Mouse (Mus musculus): ENCODE data around the gene Tor1b.

Tor1b gene

DNA sequence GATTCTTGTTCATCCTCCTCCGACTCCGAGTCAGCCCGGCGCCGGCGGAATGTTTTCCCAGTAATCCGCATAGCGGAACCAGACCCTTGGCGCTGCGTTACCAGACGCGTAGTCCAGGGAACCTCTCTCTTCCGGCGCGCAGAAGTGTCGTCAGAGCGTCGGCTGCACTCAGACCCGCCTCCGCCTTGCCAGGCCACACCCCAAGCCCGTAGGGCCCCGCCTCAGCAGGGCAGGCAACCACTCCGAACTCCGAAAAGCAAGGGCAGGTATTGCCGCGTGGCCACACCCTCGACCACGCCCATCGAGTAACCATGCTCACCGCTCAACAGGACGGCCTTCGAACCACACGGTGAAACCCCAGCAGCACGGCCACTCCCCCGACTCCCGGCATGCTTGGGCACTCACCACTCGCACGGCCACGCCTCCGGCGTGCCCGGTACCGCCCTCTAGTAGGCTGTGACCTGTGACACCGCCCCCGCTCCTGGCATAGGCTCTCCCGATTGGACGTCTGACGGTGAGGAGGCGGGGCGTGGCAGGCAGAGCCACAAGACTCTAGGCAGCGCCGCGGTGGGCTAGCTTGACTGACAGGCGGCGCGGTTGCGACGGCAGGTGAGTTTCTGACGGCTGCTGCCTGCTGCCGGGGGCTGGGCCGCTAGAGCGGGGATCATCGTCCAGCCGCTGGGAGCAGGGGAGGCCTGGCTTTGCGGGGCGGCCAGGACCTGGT lies 29.2 kb downstream of the Tor1b start, which contains the start of the genes BC005624 and Usp20:
BC005624 (minus strand) TSS at position 412 of the 724 bp plus-strand sequence.
Usp20 (plus strand) TSS at position 490 of the 724 bp plus-strand sequence.
- intact Hi-C loops (cut with DNase I): no loop called here

DNA sequence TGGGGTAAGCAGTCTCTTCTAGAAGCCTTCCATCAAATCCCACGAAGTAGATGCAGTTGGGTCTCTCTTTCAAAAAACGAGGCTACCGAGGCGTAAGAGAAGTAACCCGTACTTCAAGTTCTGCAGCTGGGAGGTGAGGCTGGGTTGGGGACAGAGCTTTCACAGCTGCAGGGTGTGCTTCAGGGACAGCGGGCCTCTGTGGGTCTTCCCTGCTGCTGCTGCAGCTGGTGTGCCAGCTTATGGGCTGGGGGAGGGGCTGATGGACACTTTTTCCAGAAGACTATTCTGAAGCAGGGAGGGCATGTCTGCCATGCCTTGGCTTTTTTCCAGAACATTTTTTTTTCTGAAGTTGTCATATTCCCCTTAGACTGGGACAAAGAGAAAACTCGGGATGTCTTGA lies 30.3 kb downstream of the Tor1b start:
- intact Hi-C loops (cut with DNase I): no loop called here

DNA sequence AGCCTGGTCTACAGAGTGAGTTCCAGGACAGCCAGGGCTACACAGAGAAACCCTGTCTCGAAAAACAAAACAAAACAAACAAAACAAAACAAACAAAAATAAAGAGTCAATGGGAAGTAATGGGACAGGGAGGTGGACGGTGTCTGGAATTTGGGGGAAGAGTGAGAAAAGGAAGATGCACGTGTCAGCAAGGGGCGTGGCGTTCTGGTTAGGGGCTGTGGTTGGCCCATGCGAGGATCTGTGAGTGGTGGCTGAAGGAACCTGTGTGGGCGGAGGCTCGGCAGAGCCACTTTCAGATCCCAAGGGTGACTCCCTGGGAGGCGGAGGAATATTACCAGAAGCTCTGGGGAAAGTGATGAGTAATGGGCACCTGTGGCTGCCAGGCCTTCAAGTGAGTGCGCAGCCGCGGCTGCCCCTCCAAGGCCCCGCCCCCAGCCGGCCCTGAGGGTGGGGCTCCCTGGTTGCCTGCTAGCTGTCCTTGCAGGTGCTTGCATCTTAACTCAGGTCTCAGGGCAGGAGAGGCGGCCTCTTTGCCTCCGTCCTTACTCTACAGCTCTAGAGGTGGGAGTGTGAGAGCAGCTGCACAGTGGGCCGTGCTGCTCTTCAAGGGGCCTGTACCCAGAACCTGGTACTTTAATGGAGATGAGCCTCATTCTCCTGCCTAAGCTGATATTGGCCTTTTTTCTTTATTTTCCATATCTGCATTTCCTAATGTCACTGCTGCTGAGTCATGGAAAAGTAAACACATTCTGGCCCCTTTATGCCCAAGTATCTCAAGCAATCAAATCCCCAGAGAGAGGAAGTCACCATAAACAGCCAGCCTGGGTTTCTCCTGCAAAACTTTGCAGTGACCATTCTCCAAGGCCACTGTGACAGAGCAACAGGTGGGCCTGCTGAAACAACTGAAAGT lies 32.6 kb downstream of the Tor1b start:
- intact Hi-C loops (cut with DNase I): no loop called here

DNA sequence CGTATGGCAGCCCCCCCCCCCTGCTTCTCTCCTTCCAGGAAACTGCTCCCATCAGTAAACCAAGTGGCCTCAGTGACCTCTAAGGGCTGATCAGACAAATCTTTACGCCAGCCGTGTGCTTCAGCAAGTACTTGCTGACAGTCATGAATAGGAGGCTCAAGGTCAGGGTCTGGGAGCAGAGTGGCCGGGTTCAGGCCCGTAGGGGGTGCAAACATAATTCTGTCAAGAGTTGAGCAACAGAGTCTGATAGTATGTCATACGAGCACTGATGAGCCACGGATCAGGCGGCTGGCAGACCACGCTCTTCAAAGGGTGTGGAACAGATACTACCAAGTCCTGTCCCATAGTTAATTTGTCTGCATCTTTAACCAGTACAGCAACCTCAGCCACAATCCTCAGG lies 37.5 kb downstream of the Tor1b start:
- intact Hi-C loops (cut with DNase I): no loop called here

DNA sequence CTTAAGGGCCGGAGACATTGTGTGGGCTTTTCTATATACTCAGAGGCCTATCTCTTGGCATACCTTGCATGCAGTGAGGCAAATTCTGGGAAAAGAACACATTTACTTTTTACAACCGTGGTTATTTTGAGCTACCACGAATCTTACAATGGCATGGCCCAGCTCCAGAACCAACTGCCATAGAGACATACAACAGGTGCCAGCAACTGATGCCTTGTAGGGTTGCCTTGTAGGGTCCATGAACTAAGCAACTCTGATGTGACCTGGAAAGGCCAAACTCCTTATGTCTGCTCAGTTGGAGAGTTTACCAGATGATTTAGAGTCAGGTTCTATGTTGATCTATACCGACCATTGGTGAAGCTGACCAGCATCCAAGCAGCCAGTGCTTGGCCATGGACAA lies 42.1 kb downstream of the Tor1b start:
- intact Hi-C loops (cut with DNase I): no loop called here

DNA sequence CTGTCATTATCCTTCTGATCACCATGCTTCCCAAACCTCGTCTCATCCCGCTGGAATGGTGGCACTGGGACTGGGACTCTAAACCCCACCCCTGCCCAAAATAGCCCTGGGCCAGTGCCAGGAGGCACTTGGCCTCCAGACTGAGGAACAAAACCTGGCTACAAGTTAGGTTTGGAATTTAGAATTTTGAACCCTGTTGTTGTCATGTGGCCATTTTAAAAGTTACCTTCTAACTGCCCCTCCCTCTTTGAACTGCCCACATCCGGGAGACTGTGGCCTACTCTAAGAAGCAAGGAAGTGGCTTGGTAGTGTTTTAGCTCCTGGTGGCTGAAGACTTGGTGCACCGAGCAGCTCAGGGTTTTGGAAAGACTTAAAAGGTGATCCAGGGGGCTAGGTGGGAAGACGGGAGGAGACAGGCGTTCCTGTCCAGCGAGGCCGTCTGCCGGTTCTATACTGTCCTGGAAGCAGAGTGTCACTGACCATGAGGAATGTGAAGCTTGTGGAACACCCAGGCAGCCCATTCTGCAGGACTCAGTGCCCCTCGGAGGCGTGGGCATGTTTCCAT lies 42.8 kb downstream of the Tor1b start:
- intact Hi-C loops (cut with DNase I): no loop called here

DNA sequence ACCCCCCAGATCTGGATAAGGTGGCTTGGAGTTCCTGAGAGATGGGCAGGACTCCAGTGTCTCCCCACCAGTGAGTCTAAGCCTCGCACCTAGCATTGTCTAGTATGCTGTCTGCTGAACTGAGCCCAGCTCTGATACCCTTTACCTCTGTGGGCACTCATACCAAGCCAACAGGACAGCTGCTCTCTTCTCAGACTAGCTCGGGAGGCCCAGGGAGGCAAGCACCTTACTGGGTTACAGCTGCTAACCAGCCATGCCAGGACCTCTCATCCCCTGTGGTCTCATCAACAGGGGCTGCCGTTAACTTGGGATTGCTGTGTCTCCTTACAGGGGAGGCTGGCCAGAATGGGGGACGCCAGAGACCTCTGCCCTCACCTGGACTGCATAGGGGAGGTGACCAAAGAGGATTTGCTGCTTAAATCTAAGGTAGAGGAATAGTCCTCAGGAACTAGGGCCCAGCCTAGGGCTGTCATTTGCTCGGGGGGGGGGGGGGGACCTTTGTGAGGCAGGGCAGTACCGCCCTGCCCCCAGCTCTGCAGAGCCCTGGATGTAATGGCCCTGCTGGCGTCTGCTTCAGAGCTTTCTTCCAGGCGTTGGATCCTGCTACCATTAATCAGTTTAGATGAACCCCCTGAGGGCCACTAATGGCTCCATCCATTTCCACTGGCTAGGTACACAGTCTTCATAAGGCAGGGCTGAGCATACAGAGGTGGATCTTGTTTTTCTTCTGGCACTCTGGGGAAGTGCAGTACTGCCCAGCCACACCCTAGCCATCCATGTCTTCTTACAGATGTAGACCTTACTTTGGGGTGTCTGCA lies 45.9 kb downstream of the Tor1b start:
- intact Hi-C loops (cut with DNase I): no loop called here

DNA sequence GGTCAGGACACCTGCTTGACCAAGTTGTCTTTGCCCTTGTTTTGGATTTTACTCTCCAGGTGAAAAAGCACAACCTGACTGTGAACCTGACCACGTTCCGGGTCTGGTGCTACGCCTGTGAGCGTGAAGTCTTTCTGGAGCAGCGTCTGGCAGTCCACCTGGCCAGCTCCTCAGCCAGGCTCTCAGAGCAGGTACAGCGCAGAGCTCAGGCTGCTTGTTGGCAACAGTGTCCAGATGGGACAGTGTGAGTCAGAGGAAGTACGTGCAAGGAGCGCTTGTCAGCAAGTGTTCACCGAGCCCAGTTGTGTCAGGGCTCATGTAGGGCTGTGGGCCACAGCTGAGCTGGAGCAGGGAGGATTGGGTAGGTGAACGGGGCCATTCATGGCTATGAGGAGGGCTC lies 50.1 kb downstream of the Tor1b start:
- intact Hi-C loops (cut with DNase I): no loop called here

DNA sequence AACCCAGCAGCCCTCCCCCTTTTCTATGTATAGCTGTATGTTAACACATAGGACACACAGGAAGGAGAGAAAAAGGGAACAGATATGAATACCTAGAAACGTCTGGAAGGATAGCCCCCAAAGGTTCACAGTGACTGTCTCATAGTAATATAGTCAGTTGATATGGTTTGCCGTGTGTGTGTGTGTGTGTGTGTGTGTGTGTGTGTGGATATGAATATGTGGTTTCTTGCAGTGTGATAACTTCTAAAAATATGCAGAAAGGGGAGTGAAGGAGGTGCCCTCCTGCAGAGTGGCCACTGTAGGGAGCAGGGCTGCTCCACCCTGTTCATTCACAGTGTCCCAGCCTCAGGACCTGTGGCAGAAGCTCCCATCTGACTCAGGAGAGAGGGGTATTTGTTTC lies 52.7 kb downstream of the Tor1b start:
- intact Hi-C loops (cut with DNase I): no loop called here

DNA sequence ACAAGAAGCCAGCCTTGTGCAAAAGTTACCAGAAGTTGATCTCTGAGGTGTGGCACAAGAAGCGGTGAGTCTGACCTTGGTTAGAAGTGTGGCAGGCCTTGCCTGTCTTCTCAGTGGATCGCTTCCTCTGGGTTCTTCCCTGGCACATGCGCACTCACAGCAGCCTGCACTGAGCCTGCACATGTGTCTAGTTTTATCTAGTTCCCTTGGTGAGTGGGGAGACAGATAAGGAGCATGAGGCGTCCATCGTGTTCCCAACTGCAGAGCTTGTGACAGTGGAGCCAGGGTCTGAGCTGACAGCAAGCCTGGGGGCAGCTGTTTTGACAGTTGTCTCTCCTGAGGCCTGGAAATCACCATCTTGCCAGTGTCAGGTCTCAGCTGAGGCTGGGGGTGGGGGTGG lies 53.7 kb downstream of the Tor1b start:
- intact Hi-C loops (cut with DNase I): no loop called here

DNA sequence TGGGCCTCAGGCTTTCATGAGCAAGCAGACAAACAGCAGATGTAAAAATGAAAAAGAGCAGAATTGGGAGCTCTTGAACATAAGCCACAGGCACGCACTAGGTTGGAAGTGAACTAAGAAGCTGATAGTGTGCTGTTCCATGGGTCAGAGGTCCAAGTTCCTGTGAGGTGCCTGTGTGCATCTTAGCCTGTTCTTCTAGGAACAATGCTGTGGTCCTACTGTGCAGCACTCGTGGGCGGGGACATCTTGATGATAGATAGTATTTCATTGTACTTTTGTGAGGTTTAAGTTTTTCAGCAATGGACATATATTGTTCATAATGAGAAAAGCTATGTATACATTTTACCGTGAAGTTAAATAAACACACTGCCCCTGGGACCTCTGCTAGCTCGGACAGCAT lies 54.4 kb downstream of the Tor1b start:
- intact Hi-C loops (cut with DNase I): no loop called here
